8 mouse cellular contexts compared by ENCODE assay signal in the genomic region with DNA sequence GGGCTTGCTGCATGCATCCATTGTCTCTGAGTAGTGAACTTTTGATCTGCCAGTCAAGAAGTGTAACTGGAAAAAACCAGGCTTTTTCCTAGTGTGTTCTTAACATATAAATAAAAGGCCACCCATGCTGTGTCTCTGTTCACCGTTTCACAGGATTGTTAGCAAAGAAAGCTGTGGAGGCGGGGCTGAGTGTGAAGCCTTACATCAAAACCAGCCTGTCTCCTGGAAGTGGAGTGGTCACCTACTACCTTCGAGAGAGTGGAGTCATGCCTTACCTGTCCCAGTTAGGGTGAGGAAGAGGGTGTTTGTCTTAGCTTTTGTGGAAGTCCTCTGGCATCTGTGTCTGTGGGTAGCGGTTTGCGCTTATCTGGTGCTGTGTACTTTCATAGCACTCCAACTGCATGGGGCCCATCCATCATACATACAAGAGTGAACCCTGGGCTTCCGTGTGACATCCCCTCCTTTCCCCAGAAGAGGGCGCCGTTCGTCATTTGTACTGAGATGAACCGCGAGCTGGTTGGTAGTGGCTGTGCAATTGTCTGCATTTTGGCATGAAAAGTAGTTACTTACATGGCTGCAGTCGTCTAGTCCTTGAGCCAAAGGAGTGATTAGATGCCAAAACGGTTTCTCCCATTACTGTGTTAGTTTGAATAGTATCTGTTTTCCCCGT. TPM values are rescaled to one million over a fixed set of nuclear protein-coding genes. Genes with fewer than 3 reads are reported as not detected.
A peak's percentile ranks its signal among the peaks of the same experiment; 100 is the strongest.
DNase-seq lines count a peak whose midpoint lies in the region; ATAC-seq and TF ChIP-seq lines count a peak whose summit lies in the region.

No protein-coding gene starts in this region.

- H3K9ac ChIP-seq in embryonic facial prominence, embryonic 11.5 days (replicated peaks; ENCODE audit: low read length) = no peak overlapping the region
- no peak overlapping the region for H3K9ac ChIP-seq in lung, embryonic 16.5 days (ENCODE audit: low read length)

- peaks cover 84% of the 10 kb centered on the region for H3K36me3 ChIP-seq in E14TG2a.4 (ENCODE audit: insufficient read depth, low read length)
- H3K36me3 ChIP-seq in embryonic facial prominence, embryonic 11.5 days (replicated peaks; ENCODE audit: control insufficient read depth, insufficient read depth, low read depth, low read length) = no peaks in the 10 kb centered on the region; the same call in 1 of the 2 replicates
- peaks cover 88% of the 10 kb centered on the region for H3K36me3 ChIP-seq in hindbrain, embryonic 10.5 days
- peaks cover 24% of the 10 kb centered on the region for H3K36me3 ChIP-seq in lung, embryonic 16.5 days (ENCODE audit: control insufficient read depth, insufficient read depth, low read length)

- peak; percentile 60; the same call in 1 of the 2 replicates for ATAC-seq in embryonic facial prominence, embryonic 11.5 days (replicated peaks; ENCODE audit: insufficient number of reproducible peaks, low FRiP score, low TSS enrichment, low read depth)
- peak; percentile 79 for ATAC-seq in lung, embryonic 16.5 days (ENCODE audit: low read depth)

- H3K27me3 ChIP-seq in E14TG2a.4 (ENCODE audit: insufficient read depth, low read length) = no peaks in the 10 kb centered on the region
- no peaks in the 10 kb centered on the region for H3K27me3 ChIP-seq in embryonic facial prominence, embryonic 11.5 days (ENCODE audit: control insufficient read depth, insufficient read depth, low read length)
- H3K27me3 ChIP-seq in hindbrain, embryonic 10.5 days (ENCODE audit: insufficient read depth, poor library complexity, severe bottlenecking) = no peaks in the 10 kb centered on the region
- H3K27me3 ChIP-seq in lung, embryonic 16.5 days (ENCODE audit: control insufficient read depth, insufficient read depth, low read depth, low read length) = no peaks in the 10 kb centered on the region

- TF ChIP-seq CTCF in E14TG2a.4 (conservative IDR thresholded peaks at IDR 0.05; ENCODE audit: low read length) = peak; percentile 70

- peaks cover 21% of the 10 kb centered on the region for H3K4me1 ChIP-seq in E14TG2a.4 (replicated peaks; ENCODE audit: low read depth, low read length)
- no peaks in the 10 kb centered on the region for H3K4me1 ChIP-seq in embryonic facial prominence, embryonic 11.5 days (ENCODE audit: control insufficient read depth, insufficient read depth, low read length)
- H3K4me1 ChIP-seq in hindbrain, embryonic 10.5 days (replicated peaks) = no peaks in the 10 kb centered on the region
- H3K4me1 ChIP-seq in lung, embryonic 16.5 days (replicated peaks; ENCODE audit: control insufficient read depth, insufficient read depth, low read length) = no peaks in the 10 kb centered on the region

- no peak overlapping the region for H3K4me2 ChIP-seq in embryonic facial prominence, embryonic 11.5 days (ENCODE audit: low read depth, low read length)
- no peak overlapping the region for H3K4me2 ChIP-seq in lung, embryonic 16.5 days (ENCODE audit: low read depth, low read length)

- WGBS in embryonic facial prominence, embryonic 11.5 days = 45% methylated on average over 14 of the region's 14 CpGs
- WGBS in hindbrain, embryonic 10.5 days = 47% methylated on average over 14 of the region's 14 CpGs
- WGBS in lung, embryonic 16.5 days = 30% methylated on average over 14 of the region's 14 CpGs

- DNase-seq in adrenal gland, postnatal 25 days = peak; percentile 74
- DNase-seq in embryonic facial prominence, embryonic 11.5 days (ENCODE audit: low spot score) = peak; percentile 74
- peak; percentile 68 for DNase-seq in hindbrain, embryonic 10.5 days (ENCODE audit: low spot score)
- peak; percentile 29 to 68 for DNase-seq in layer of hippocampus, adult 8-10 months (ENCODE audit: low spot score in 2 of 2)
- DNase-seq in ovary, postnatal 36 days (ENCODE audit: low spot score) = peak; percentile 65
- DNase-seq in thymus, postnatal 25 days = peak; percentile 74

- no peak overlapping the region for H3K27ac ChIP-seq in embryonic facial prominence, embryonic 11.5 days (replicated peaks; ENCODE audit: low read depth, low read length)
- no peak overlapping the region for H3K27ac ChIP-seq in hindbrain, embryonic 10.5 days
- H3K27ac ChIP-seq in lung, embryonic 16.5 days (ENCODE audit: low read length) = no peak overlapping the region

- no peaks in the 10 kb centered on the region for H3K9me3 ChIP-seq in E14TG2a.4 (ENCODE audit: low read length)
- no peaks in the 10 kb centered on the region for H3K9me3 ChIP-seq in embryonic facial prominence, embryonic 11.5 days (replicated peaks; ENCODE audit: control insufficient read depth, low read length)
- H3K9me3 ChIP-seq in hindbrain, embryonic 10.5 days = no peaks in the 10 kb centered on the region
- no peaks in the 10 kb centered on the region for H3K9me3 ChIP-seq in lung, embryonic 16.5 days (ENCODE audit: control insufficient read depth, low read length)

- no peak overlapping the region for H3K4me3 ChIP-seq in E14TG2a.4 (replicated peaks; ENCODE audit: low read length)
- H3K4me3 ChIP-seq in embryonic facial prominence, embryonic 11.5 days (ENCODE audit: low read depth, low read length) = no peak overlapping the region
- H3K4me3 ChIP-seq in hindbrain, embryonic 10.5 days = no peak overlapping the region
- H3K4me3 ChIP-seq in lung, embryonic 16.5 days (ENCODE audit: low read length) = no peak overlapping the region

RNA-seq across cellular contexts. Expression of a gene that starts 39.9 kb away (rescaled TPM):
- 161 and 187 TPM in 2 replicates for total RNA-seq in adrenal gland, postnatal 25 days (2021)
- 59.3 and 62.8 TPM in 2 replicates for polyA plus RNA-seq in embryonic facial prominence, embryonic 11.5 days (2014; fragmentation: Nextera tagmentation; extraction: Ambion mirVana)
- 54.9 and 56.2 TPM in 2 replicates for polyA plus RNA-seq in hindbrain, embryonic 10.5 days (2016; fragmentation: Nextera tagmentation; extraction: Ambion mirVana)
- 10 to 100 TPM; 26.7 to 29.9 (median 28.5) TPM for total RNA-seq in layer of hippocampus, adult 8-10 months (2022)
- polyA plus RNA-seq in lung, embryonic 16.5 days (2015; fragmentation: Nextera tagmentation; extraction: Ambion mirVana) = 56.8 and 60.3 TPM in 2 replicates

RNA-seq across cellular contexts. Expression of a gene that starts 56.8 kb away (rescaled TPM):
- total RNA-seq in adrenal gland, postnatal 25 days (2021) = 24.4 and 34.1 TPM in 2 replicates
- 4.6 and 4.7 TPM in 2 replicates for polyA plus RNA-seq in embryonic facial prominence, embryonic 11.5 days (2014; fragmentation: Nextera tagmentation; extraction: Ambion mirVana)
- 2.1 and 4.2 TPM in 2 replicates for polyA plus RNA-seq in hindbrain, embryonic 10.5 days (2016; fragmentation: Nextera tagmentation; extraction: Ambion mirVana)
- total RNA-seq in layer of hippocampus, adult 8-10 months (2022) = 1 to 10 TPM; 3.7 to 8.2 (median 6.8) TPM
- polyA plus RNA-seq in lung, embryonic 16.5 days (2015; fragmentation: Nextera tagmentation; extraction: Ambion mirVana) = 11.7 and 13.2 TPM in 2 replicates
